Mouse (Mus musculus) bone marrow, adult 2 months (tissue): ENCODE measurements at regions not wholly inside any gene's neighbourhood (a gene's known extent, or its start where the extent isn't known, plus 50 kb on each side); places are given as distances from the start of the nearest gene placed in this dataset.

ENCODE experiments used
- H3K27ac ChIP-seq: fragments of 200-500 bp; 2 replicates; pipeline ENCODE4 v1.5.1; 2012; ENCODE audit warnings: low read depth, mild to moderate bottlenecking, control low read depth, inconsistent platforms, low read length; ENCODE audit not compliant: control insufficient read depth, poor library complexity, insufficient read depth
- H3K4me1 ChIP-seq: fragments of 200-500 bp; 2 replicates; pipeline ENCODE4 v1.6.1; 2011; ENCODE audit warnings: low read length; ENCODE audit not compliant: control insufficient read depth, insufficient read depth
- H3K4me3 ChIP-seq: fragments of 200-500 bp; replicated peaks from 2 replicates; pipeline ENCODE3; 2011; ENCODE audit warnings: mild to moderate bottlenecking, low read depth, low read length, control low read depth; ENCODE audit not compliant: control insufficient read depth
- CTCF ChIP-seq: fragments of 200-500 bp; IDR thresholded peaks from 2 replicates; pipeline ENCODE4 v1.5.1; 2011; ENCODE audit warnings: low read length, control low read depth; ENCODE audit not compliant: control insufficient read depth, insufficient read depth
- POLR2A ChIP-seq: fragments of 200-500 bp; IDR thresholded peaks from 2 replicates; pipeline ENCODE4 v1.6.1; 2011; ENCODE audit warnings: low read depth, mild to moderate bottlenecking, control low read depth, low read length, borderline replicate concordance; ENCODE audit not compliant: control insufficient read depth
- WGBS: fragments of 180-500 bp; shearing (Covaris S2); methylation state at CpG from one replicate; pipeline ENCODE4 v1.1.7; 2018; 5-methylcytosine and 5-hydroxymethylcytosine counted together

DNA sequence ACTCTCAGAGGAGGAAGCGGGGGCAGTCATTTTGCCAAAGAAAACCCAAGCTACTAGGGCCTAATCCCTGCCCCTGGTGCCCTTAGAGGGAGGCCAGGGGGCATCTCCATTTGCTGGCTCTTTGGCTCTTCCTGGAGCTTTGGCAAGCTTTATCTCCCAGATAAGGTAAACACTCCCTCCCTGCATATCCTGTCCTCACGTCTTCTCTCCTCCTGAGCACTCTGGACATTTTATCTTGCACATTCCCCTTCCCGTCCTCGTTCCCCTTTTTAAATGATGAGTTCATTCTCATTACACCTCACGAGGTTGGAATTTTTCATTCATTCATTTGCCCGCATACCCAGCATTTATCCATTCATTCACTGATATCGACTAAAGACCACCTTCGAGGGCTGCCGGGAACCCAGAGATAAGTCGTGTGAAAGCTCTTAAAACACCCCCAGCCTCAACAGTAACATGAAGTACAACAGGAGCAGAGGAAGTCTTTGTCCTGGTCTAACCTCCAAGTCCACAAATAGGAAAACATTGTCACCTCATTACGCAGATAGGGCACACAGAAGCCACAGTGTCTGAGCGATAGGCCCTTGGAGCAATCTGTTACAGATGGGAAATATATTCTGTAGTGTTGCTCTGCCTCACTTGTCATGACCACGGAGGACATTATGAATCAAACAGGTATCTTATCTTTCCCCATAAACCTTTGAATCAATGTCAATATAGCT is 54.0 kb upstream of the Lrp8 start:
- Histone ChIP-seq H3K27ac (peak overlapping the region; percentile 50), H3K4me1 (peaks cover 4% of the 10 kb centered on the region), H3K4me3 (no peak overlapping the region)
- 51% methylated on average over 13 of the region's 13 CpGs for WGBS
- TF ChIP-seq CTCF (no peak), POLR2A (no peak)

GRCm38 (mm10) chr4:107749045-107749444 is 53.0 kb upstream of the Lrp8 start:
- no peak overlapping the region for H3K27ac ChIP-seq
- H3K4me1 ChIP-seq, result peaks cover 1% of the 10 kb centered on the region; the same call in 1 of the 2 replicates
- TF ChIP-seq CTCF (no peak), POLR2A (no peak)
- WGBS, result 86% methylated on average over 8 of the region's 8 CpGs
- H3K4me3 ChIP-seq, result no peak overlapping the region

DNA sequence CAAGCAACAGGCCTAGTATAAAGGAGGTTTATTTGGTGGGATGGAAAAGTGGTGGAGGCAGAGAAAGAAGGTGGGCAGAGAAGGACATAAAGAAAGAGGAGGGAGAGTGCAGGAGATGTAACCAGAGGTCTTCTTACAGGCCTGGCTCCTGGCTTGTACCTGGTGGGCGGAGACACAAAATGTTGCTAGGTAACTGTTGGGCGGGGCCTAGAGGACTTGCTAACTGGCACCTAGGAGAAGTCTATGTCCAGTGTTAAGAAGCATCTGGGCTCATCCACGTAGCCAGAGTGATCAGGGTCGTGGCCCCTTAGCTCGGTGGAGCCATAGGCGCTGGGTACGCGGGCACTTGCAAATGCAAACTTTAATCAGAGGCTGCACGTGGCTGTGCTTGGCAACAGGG is 52.0 kb upstream of the Lrp8 start:
- Histone ChIP-seq H3K27ac (no peak overlapping the region), H3K4me1 (peaks cover 1% of the 10 kb centered on the region; the same call in 1 of the 2 replicates), H3K4me3 (no peak overlapping the region)
- WGBS, result 78% methylated on average over 9 of the region's 9 CpGs
- no peak for TF ChIP-seq POLR2A
- no peak for TF ChIP-seq CTCF
